Mouse (Mus musculus) frontal cortex, adult 2 months (tissue): ENCODE measurements around the gene Maco1. TPM values are rescaled to one million over a fixed set of nuclear protein-coding genes. Genes with fewer than 3 reads are reported as not detected.

Experiments used
- DNase-seq, 2 experiments: peaks; one replicate each; pipeline ENCODE4 v3.0.0; 2022; ENCODE audit warnings: low spot score in 1 of 2; ENCODE audit errors: extremely low spot score in 1 of 2
- polyA plus RNA-seq: library from polyadenylated mRNA; depleted of rRNA; stranded (reverse); fragments of >200 nt; gene quantifications from 2 replicates; pipeline ENCODE4 v1.2.3, GENCODE M21; 2012; rRNA removed

Maco1 gene
- 46.6 and 52.5 TPM in 2 replicates for polyA plus RNA-seq

- peak; percentile 99 to 100 for DNase-seq
Measured at GRCm38 (mm10) chr4:134853259-134853636, at the start of gene Maco1. Gene Maco1 (minus strand): TSS chr4:134853345.

GRCm38 (mm10) chr4:134901126-134901525, 48.0 kb upstream of the Maco1 start:
- DNase-seq: no peak

- DNase-seq: no peak
Measured at GRCm38 (mm10) chr4:134897256-134897655, 44.1 kb upstream of the Maco1 start.

GRCm38 (mm10) chr4:134892096-134892495, 39.0 kb upstream of the Maco1 start:
- peak in 1 of 2 experiments; percentile 77 for DNase-seq

- peak in 1 of 2 experiments; percentile 22 for DNase-seq
Measured at GRCm38 (mm10) chr4:134884364-134884763, 31.2 kb upstream of the Maco1 start.

- no peak for DNase-seq
Measured at GRCm38 (mm10) chr4:134883808-134884207, 30.7 kb upstream of the Maco1 start.

- DNase-seq: peak in 1 of 2 experiments; percentile 31
Measured at GRCm38 (mm10) chr4:134883266-134883665, 30.1 kb upstream of the Maco1 start.

- DNase-seq: peak in 1 of 2 experiments; percentile 14
Measured at GRCm38 (mm10) chr4:134880041-134880440, 26.9 kb upstream of the Maco1 start.

GRCm38 (mm10) chr4:134879410-134879981, 26.4 kb upstream of the Maco1 start:
- peak in 1 of 2 experiments; percentile 81 for DNase-seq

- DNase-seq: no peak
Measured at GRCm38 (mm10) chr4:134876171-134876570, 23.0 kb upstream of the Maco1 start.

- no peak for DNase-seq
Measured at GRCm38 (mm10) chr4:134871950-134872349, 18.8 kb upstream of the Maco1 start.

- no peak for DNase-seq
Measured at GRCm38 (mm10) chr4:134871477-134871876, 18.3 kb upstream of the Maco1 start.

GRCm38 (mm10) chr4:134869815-134870375, 16.8 kb upstream of the Maco1 start:
- DNase-seq: no peak

- DNase-seq: no peak
Measured at GRCm38 (mm10) chr4:134869068-134869730, 16.1 kb upstream of the Maco1 start.

GRCm38 (mm10) chr4:134868490-134868889, 15.3 kb upstream of the Maco1 start:
- DNase-seq: no peak

GRCm38 (mm10) chr4:134868065-134868464, 14.9 kb upstream of the Maco1 start:
- no peak for DNase-seq

GRCm38 (mm10) chr4:134867661-134868060, 14.5 kb upstream of the Maco1 start:
- DNase-seq: no peak

GRCm38 (mm10) chr4:134867213-134867612, 14.1 kb upstream of the Maco1 start:
- DNase-seq: no peak

GRCm38 (mm10) chr4:134865789-134866188, 12.6 kb upstream of the Maco1 start:
- no peak for DNase-seq

GRCm38 (mm10) chr4:134865340-134865739, 12.2 kb upstream of the Maco1 start:
- DNase-seq: no peak

GRCm38 (mm10) chr4:134863937-134864729, 11.0 kb upstream of the Maco1 start, which contains the start of gene Rhd:
Gene Rhd (plus strand): TSS chr4:134864536.
- DNase-seq: no peak
